Mouse (Mus musculus) CH12F3 (cell line): Measurements from ENCODE around the gene Thada.

Source experiments
- in situ Hi-C: fragments of 300-500 bp; cut with MboI; formaldehyde crosslinking; loops from 2 replicates; pipeline ENCODE4 v1.14.3; 2020; ENCODE audit warnings: low sequenced_read_pairs

Gene Thada

DNA sequence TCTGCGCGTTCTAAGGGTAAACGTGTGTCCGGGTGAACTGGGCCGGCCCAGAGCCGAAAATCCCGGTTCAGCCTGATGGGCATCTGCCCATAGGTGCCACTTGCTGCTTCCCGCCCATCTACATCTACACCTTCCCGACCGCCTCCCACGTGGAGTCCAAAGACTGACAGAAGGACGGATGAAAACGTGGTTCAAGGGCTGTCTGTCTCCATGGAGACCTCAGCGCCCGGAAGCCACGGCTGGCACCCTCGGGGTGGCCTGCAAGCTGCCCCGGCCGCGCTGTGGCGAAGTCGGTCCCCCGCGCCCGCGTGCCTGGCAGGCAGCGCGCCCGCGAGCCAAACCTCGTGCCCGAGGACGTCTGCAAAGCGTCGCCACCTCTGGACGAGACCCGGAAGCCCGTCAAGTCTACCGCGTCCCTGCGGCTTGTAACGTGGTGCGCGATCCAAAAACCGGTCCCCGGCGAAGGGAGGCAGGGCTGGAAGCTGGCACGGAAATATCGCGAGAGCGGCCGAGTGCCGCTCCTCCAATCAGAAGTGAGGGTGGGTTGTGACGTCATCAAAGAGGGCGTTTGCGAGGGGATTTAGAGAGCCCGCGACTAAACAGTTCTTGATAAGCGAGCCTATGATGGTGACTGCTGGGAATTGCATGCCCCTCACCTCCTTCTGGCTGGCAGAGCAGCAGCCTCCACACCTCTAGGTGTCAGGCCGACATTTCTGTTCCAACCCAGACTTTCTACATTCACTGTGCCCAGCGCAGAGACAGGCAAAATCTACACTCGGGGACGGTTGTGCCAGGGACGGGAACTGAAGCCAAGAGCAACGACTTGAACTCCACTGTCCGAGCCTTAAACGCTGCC, at the start of gene Thada:
TSS of gene Thada (minus strand) at position 453 of the 856 bp plus-strand sequence.
- in situ Hi-C loops: no loop called here

- in situ Hi-C loops: no loop called here
Measured at GRCm38 (mm10) chr17:84512516-84513085, 46.6 kb upstream of the Thada start.

GRCm38 (mm10) chr17:84511682-84512515, 45.9 kb upstream of the Thada start, which contains the start of gene Plekhh2:
TSS of gene Plekhh2 (plus strand) at chr17:84511895.
- in situ Hi-C loops: no loop called here

DNA sequence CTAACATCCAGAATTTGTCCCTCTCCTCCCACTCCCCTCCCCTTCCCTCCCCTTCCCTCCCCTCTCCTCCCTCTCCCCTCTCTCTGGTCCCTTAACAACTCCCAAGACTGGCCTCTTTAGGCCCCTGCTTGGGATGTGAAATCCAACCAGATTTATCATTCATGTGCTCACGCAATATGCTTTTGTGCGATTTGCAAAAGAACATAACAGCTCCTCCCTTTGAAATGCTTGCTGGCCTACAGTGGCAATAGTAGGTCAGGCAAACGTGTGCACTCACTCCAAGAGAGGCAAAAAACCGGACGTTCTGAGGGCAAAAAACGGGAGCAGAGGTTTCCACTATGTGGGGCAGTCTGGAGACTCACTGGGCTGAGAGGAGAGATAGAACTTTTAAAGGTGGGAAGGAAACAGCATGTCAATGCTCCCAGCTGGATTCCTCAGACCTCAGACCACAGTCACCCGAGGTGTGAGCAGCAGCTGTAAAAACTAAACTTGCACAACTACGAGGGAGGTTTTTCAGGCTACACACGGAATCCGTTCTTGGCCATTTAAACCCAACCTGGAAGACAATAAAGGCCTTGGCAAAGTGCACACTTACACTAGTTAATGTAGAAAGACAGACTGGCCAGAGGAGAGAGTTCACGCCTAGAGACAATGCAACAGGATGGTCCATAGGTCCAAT, 45.1 kb upstream of the Thada start:
- in situ Hi-C loops: no loop called here

DNA sequence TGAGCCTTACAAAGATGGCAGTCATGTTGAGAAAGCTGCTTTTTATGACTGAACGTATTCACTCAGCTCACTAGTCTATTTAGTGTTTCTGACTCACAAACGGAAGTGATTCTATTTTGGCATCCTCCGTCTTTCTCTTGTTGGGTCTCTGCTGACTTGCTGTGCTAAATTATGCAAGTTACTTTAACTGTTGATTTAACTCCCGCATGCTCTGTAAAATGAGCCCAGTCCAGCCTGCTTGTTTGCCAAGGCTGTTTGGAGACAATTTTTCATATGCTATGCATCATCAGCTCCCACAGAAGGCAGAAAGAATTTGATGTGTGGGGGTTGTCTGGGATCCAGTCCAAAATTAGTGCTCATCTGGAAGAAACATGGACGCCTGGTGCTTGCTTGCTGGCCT, 44.4 kb upstream of the Thada start:
- in situ Hi-C loops: no loop called here

- in situ Hi-C loops: no loop called here
Measured at GRCm38 (mm10) chr17:84509176-84509575, 43.2 kb upstream of the Thada start.

GRCm38 (mm10) chr17:84508736-84509135, 42.7 kb upstream of the Thada start:
- in situ Hi-C loops: no loop called here

- in situ Hi-C loops: no loop called here
Measured at GRCm38 (mm10) chr17:84505922-84506321, 39.9 kb upstream of the Thada start.

DNA sequence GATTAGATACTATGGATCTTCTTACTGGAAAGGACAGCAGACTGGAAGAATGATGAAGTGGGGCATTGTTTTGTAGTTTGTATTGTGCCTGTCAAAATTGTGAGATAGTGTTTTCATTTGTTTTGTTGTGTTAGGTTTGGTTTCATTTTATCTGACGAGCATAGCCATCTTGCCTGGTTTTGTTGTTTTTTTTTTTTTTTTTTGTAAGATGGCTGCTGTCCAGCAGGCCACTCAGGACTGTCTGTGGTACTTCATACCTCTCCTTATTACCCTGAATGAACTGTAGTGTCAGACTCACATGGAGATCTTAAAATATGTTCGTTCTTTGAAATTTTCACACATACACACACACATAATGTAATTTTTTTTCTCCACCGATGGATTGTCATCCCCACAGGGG, 36.3 kb upstream of the Thada start:
- in situ Hi-C loops: no loop called here

DNA sequence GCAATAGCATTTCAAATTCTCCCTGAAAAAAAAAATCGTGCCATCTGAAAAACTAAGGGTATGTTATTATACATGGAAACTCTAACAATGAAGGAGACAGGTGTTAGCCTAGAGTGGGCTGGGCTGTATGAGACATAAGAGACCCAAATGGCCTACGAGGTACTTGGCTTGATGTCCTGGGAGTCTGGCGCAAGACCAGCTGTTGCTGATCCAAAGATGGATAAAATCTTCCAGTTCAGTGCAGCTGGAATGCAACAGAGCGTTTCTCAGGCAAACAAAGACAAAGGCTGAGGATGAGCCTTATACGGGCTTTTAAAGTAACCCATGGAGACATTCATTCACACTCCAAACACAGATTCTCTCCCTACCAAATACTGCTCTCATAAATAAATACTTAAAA, 32.6 kb upstream of the Thada start:
- in situ Hi-C loops: no loop called here

DNA sequence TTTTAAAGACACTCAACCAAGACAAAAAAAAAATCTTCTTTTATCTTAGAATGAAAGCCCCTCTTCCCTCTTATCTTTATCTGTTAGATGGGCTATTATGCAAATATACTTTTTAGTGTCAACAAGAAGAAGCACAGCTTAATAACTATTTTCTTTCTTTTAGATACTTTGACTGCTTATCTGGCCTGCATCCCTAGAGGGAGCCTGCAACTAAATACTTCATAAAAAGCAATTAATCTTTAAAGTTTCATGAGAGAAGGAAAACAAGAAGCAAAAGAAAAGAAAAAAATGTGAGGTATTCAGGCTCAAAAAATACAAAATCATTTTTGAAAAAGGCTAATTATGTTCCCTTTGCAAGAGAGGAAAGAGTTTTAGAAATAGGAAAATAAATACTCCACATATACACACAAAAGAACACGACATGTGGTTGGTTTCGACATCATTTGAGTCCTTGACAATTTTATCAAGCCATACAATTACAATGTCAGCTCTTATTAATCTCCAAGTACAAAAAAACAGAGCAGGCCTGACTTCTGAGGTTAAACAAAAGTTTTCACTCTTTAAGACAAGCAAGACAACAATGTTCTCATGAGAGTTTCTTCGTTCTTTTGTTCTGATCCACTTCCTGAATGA, 32.1 kb upstream of the Thada start:
- in situ Hi-C loops: no loop called here

- in situ Hi-C loops: no loop called here
Measured at GRCm38 (mm10) chr17:84497559-84497958, 31.6 kb upstream of the Thada start.

GRCm38 (mm10) chr17:84497026-84497425, 31.0 kb upstream of the Thada start:
- in situ Hi-C loops: no loop called here

DNA sequence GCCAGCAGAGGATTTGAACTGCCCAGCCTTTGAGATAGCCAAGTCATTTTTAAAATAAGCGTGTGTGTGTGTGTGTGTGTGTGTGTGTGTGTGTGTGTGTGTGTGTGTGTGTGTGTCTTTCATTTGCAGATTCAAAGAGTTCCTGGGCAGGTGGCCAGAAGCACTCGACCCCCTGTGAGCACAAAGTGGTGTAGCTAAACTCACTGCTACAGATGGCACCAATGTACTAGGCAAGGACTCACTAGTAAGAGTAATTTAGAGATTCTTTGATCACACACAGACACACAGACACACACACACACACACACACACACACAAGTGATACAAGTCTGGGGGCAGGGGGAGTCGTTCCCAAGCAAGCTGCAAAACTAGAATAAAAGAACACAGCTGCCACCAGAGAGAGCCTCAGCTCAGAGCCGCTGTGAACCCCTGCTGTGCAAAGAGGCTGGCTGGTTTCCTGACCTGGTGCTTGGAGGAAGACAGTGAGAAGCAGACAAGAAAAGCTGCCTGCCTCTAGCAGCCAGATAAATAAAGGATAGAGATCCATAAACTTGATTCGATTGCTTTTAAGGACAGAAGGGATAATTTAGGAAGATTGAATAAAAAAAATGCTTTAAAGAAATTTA, 26.4 kb upstream of the Thada start:
- in situ Hi-C loops: no loop called here

GRCm38 (mm10) chr17:84487415-84487814, 21.4 kb upstream of the Thada start:
- in situ Hi-C loops: no loop called here

DNA sequence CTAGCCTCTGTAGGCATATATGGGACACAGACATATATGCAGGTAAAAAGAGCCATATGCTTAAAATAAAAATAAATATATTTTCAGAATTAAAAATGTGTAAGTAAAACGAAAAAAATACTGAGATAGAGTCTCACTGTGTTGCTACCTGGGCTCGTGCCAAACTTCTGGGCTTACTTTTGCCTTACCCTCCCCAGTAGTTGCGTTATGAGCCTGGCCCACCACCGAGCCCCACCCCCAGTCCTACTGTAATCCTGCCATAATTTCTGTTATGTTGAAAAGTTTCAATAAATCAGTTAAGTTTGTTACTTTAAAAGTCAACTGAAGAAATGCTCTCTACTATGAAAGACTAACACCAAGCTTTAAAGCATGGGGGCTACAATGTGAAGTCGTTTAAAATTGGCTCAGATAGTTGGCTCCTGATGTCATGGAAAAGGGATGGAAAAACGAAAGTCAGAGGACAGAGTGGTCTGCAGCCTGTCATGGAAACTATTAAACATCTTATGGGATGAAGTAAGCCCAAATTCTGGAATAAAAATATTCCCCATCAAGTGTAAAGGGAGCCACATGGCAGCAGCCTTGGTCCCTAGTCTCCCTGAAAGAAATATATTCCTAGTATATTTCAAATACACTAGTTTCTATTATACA, 17.8 kb upstream of the Thada start:
- in situ Hi-C loops: no loop called here

DNA sequence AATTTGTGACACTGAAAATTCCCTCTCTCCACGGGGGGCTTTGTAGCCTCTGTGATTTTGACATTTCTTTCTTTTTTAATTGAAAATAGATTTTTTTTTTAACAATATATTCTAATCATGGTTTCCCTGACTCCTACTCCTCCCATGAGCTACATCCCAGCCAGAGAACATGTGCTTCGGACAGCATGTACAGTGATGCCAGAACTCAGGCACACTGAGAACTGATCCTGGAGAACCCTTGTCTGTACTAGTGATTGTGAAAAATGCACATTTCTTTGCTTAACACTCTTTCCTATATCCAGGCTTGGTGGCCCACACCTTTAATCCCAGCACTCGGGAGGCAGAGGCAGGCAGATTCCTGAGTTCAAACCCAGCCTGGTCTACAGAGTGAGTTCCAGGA, 16.8 kb upstream of the Thada start:
- in situ Hi-C loops: no loop called here

DNA sequence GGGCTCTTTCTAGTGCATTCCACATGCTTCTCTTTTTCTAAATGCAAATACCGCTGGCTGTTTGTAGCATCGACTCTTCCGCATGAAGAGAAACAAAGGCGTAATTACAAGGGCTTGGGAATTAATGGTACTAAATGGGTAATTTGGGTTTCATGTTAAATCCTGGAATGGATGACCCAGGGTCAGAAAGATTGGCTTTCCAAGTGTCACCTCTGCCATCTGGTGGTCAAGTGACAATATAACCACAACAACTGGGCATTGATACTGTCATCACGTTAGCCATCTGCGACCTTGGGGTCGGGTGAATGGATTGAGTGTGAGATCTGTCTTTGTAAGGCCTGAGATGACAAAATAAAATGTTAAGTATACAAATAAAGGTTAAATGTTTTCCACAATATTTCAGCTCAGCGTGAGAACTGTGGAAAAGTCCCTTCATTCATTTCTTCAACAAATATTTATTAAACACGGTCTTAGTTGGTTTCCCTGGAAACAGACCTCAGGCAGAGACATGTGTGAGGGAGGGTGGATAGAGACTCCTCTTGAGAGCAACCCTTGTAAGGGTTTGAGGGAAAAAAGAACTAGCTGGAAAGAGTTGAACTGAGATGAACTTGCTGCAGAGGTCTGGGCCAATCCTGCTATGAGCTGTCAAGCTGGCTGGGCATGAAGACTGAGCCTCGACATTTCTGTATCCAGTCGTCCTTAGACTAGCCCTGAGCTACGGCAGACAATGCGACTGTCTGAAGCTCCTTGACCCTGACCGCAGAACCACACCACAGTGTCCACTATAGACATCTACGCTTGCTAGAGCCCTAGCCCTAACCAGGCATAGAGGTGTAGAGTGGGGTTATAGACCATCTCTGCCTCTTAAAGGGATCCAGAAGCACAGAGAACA, 14.7 kb upstream of the Thada start:
- in situ Hi-C loops: no loop called here

DNA sequence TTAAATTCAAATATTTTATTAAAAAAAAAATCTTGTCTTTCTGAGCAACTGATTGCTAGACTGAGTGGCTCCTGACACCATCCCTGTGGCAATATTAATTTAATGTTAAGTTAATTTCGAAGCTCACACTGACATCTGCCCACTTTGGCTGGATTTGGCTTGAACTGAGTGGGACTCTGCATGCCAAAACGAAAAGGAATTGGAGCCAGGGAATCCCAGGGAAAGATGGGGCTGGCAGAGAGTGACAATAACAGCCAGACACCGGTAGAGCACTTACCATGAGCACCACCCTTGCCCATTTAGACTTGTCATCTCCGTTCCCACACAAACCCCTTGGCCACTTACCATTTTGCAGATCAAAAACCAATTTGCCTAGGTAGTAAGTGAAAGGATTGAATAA, 12.3 kb upstream of the Thada start:
- in situ Hi-C loops: no loop called here
